Mouse (Mus musculus) fibroblast of lung, adult 2 months (primary cell): ENCODE measurements around the gene Wnt10b.
"Not testable (repeated sequence)": the region's sequence is repeated elsewhere in the genome, so short reads cannot be mapped to it uniquely, and the experiment has no call there.

Experiments used
- DNase-seq: peaks from one replicate; pipeline ENCODE4 v3.0.0-alpha.2; 2011; ENCODE audit warnings: low read depth

The Wnt10b gene

GRCm38 (mm10) chr15:98777762-98778161 is at the start of gene Wnt10b:
Gene Wnt10b (minus strand): TSS chr15:98778150.
- no peak for DNase-seq

- no peak for DNase-seq
These were observed 49.7 kb upstream of the Wnt10b start for GRCm38 (mm10) chr15:98827611-98828011.

- no peak for DNase-seq
These were observed 45.5 kb upstream of the Wnt10b start for GRCm38 (mm10) chr15:98823434-98823833.

- no peak for DNase-seq
These were observed 44.2 kb upstream of the Wnt10b start for GRCm38 (mm10) chr15:98822147-98822546.

- no peak for DNase-seq
These were observed 43.5 kb upstream of the Wnt10b start for GRCm38 (mm10) chr15:98821403-98821802.

- DNase-seq = no peak
These were observed 43.0 kb upstream of the Wnt10b start for GRCm38 (mm10) chr15:98820937-98821336.

- DNase-seq = no peak
These were observed 40.2 kb upstream of the Wnt10b start for GRCm38 (mm10) chr15:98818171-98818570.

- DNase-seq = no peak
These were observed 34.9 kb upstream of the Wnt10b start for GRCm38 (mm10) chr15:98812741-98813424.

- not testable (repeated sequence) for DNase-seq
These were observed 32.3 kb upstream of the Wnt10b start for GRCm38 (mm10) chr15:98810212-98810611.

GRCm38 (mm10) chr15:98809390-98809789 is 31.4 kb upstream of the Wnt10b start, which contains the start of gene Ddn:
Gene Ddn (minus strand): TSS chr15:98809490.
- DNase-seq = no peak

GRCm38 (mm10) chr15:98808651-98809134 is 30.7 kb upstream of the Wnt10b start:
- no peak for DNase-seq

GRCm38 (mm10) chr15:98807895-98808650 is 30.1 kb upstream of the Wnt10b start:
- DNase-seq = no peak

- no peak for DNase-seq
These were observed 29.1 kb upstream of the Wnt10b start for GRCm38 (mm10) chr15:98806809-98807770.

GRCm38 (mm10) chr15:98806071-98806808 is 28.3 kb upstream of the Wnt10b start:
- no peak for DNase-seq

- no peak for DNase-seq
These were observed 27.5 kb upstream of the Wnt10b start for GRCm38 (mm10) chr15:98805324-98806040.

- DNase-seq = no peak
These were observed 26.1 kb upstream of the Wnt10b start for GRCm38 (mm10) chr15:98804054-98804453.

GRCm38 (mm10) chr15:98802926-98803325 is 25.0 kb upstream of the Wnt10b start:
- DNase-seq = no peak

GRCm38 (mm10) chr15:98799396-98799795 is 21.4 kb upstream of the Wnt10b start:
- no peak for DNase-seq

GRCm38 (mm10) chr15:98798903-98799302 is 21.0 kb upstream of the Wnt10b start:
- DNase-seq = no peak

GRCm38 (mm10) chr15:98797835-98798492 is 20.0 kb upstream of the Wnt10b start:
- DNase-seq = no peak
